Mouse (Mus musculus): Measurements from ENCODE around the gene Emx1.

The Emx1 gene

DNA sequence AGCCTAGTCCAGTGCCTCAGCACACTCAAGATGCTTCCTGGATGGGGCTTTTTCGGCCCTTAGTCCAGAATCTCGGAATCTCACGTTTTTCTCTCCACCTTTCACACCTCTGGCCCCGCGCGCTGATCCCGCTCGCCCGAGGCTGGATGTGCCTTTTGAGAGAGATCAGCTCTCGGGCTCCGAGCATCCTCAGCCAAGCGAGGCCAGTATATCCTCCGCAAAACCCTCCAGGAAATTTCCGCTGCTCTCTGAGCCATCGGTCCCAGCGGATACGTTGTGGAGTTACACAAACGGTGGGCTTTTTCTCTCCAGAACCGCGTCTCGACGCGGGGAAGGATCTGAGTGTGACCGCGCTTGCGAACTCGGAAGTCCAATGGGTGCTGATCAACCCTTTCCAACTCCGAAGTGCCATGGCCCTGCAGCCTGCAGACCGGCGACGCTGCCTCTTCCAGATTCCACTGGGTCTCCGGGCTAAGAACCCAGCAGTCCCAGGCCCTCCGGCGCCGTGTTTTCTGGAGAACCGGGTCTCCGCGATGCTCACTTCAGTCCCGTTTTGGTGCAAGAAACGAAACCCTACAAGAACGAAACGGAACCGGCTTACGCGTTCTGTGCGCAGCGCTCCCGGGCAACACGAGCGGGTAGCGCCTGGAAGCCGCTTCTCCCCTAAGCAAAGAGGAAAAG lies 2.8 kb downstream of the Emx1 start:
- DNase-seq = no peak

DNA sequence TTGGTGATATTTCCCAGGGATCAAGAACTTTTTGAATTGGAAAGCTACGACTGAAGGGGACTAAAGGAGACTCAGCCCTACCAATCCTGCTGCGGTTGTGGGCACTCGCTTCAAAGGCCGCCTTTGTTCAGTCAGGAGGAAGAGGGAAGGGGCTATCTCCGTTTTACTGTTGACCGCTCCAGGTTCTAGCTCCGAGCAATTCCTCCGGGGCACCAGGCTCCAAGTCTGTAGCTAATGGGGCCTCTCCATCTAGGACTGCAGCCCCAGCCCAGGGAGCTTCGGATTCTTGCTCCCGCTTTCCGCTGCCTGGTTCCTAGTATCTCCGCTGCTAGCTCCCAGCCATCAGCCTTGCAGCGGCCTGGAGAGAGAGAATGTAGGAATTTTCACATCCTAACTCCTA lies 3.4 kb downstream of the Emx1 start:
- no peak for DNase-seq

DNA sequence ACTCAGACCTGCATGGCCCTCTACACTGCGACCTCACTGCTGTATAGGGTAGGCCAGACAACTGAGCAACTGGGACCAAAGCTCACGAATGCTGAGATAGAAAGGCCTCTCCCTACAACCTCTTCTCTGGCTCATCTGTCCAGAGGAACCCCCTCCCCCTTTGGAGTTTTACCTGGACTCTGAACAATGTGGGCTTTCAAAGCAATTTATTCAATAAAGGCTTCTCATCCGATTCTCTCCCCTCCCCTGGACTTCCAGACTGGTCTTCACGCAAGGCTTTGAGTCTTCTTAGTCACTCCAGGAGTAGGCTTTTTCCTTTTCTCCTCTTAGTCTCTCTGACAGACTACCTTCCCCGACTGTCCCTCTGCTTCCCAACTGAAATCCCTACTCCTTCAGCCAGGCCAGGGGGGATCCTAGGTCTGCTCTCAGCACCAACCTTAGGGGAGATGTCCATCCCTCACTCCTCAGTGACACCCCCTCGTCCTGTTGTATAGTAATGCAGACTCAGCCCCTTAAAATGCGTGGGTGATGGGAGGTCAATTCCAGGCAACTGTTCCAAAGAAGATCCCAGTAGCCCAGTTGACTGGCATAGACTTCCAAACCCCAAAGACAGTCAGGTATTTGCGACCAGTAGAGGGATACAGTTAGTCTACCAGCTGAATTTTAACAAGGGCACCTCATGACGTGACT lies 4.7 kb downstream of the Emx1 start:
- DNase-seq = no peak

DNA sequence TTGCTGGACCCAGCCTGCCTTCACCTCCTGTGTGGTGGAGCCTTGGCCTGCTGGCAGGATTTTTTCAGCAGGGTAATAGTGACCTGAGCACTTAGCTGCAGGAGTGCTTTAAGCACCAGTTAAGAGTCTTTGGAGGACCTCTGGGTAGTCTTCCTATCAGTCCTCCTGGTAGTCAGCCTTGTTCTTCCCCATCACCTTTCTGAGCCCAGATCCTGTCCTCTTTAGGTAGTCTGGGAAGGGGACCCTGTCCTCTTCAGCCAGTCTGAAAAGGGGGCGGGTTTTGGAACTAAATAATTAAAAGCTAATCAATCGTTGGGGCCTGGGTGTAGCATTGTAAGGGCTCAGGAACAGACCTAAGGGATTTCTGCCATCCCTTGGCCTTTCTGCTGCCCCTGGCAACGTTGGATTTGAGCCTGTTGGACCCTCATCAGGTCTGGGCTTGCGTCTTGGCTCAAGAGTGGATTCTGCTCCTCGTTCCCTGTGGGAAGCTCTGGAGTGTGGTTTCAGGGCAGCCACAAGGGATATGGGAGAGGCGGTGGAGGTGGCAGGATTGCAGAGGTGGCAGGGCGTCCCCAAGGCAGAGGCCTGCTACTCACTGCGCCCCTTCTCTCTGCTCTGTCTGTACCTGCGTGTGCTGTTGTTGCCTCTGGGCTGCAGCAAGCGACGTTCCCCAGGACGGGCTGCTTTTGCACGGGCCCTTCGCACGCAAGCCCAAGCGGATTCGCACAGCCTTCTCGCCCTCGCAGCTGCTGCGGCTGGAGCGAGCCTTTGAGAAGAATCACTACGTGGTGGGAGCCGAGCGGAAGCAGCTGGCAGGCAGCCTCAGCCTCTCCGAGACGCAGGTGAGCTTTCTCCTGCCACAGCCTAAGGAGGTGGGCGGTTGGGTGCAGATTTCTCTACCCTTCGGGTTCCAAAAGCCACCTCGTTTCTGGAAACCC lies 6.4 kb downstream of the Emx1 start:
- DNase-seq = no peak

DNA sequence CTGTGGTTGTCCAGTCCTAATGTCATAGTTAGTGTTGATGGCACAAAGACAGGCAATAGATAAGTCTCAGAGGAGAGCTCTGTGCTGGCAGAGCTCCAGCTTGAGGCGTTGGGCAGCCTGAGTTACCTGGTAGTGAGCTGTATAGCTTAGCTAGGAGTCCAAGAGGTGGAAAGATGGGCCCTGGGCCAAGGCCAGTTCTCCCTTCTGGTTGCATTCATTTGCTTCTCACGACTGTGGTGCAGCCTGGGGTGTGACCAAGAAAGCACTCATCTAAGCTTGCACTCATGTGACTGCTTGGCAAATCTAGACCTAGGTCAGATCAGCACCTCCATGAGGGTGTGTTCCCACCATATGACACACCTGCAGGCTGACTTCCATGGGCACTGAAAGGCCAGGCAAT lies 10.7 kb downstream of the Emx1 start:
- no peak for DNase-seq

DNA sequence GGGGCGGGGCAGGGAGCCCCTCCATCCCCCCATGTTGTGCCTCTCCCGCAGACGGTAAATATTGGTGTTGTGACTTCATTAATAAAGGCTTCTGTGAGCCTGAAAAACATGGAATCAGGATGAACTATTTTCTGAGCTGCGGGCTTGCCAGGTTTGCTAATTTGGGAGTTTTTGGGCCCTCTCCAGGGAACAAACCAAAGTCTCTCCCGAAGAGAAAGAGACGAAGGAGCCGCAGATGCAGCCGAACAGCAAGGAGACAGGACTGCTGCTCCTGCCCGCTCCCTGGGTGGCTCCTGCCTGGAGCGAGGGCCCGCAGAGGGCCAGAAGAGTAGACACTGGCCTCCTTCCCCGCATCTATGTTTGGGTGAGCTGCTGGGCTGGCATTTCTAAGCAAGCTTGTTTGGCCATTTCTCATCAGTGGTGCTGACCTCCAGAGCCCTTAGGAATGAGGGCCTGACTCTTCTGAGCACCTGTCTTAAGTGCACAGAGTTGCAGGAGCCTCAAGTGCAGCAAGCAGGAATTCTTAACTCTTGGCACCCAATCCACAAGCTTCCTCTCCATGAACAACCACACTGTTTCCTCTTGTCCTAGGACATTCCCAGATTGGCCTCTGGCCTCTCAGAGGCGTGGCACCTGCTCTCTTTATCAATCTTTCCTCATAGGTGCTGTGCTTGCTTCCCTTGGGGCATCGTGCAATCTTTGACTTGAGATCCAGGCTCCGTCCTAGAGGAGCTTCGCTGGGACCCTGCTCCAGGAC lies 19.1 kb downstream of the Emx1 start:
- DNase-seq = no peak

DNA sequence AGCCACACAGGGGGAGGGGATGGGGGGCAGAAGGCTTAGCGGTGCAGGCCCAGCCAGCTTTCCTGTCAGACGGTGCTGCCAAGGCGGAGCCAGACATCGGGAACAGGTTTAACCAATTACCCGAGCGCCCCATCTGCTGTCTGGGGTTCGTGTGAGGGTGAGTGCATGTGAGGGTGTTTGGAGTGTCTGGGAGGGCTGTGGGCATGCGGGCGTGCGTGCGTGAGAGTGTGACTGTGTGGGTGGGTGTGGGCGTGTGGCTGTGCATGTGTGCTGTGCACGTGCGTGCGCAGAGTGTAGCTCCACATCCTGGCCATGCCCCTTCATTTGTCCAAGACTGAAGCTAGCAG lies 19.7 kb downstream of the Emx1 start:
- DNase-seq = no peak

DNA sequence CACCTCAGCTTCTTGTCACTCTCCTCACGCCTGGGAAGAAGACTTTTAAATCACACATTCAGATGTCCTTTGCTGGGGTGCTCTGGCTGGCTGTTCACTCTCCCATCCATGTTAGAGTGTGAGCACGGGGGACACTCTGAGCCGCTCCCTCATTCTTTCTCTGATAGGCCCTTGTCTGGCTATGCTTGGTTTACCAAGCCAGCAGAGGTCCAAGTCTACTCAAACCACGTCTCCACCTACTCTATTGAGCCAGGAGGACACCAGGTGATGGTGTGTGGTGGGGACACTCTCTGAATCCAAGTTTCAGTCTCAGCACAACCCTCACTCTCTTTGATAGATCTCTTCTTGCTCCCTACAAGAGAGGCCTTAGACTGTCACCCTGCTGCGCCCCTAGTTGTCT lies 20.1 kb downstream of the Emx1 start:
- no peak for DNase-seq

DNA sequence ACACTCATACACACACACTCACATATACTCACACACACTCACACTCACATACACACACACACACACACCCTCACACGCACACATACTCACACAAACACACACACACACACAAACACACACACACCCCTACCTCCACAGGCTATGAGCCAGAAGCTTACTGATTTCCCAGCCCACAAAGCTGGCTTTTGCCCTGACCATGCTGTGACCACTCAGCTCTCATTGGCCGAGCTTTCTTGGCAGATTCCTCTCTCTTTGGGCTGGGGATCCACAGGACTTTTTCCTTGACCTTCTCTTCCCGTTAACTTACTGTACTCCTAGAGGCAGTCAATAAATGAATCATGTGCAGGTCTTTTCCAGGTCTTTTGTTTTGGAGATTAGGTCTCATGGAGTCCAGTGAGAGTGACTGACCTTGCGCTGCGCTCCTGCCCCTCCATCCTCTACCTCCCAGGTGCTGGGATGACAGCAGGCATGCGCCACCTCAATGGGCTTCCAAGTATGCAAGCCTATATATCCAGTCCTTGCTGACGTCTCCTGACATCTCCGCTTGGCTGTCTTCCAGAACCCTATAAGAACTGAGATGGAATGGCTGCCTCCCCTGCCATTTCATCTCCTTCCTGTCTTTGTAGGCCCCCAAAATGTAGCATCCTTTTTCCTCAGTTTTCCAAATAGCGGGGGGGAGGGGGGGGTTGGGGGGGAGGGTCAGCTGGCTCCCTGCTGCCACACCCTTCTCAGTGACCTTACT lies 22.2 kb downstream of the Emx1 start:
- no peak for DNase-seq

DNA sequence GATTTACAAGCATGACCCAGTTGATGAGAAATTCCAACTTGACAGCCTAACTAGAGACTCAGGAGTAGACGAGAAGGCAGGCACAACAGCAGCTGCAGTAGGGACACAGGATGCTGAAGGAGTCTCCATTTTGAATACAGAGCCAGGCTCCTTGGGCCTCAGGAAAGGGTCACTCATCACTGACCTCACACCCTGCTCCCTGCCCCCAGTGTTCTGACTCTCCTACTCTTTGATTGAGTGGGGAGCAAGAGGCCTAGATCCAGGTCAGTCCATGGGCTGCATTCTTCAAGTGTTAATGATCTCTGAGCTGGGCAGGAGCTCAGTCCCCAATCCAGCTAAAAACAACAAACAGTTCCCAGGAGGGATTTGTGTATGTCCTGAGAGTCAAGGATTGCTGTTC lies 23.4 kb downstream of the Emx1 start:
- no peak for DNase-seq

DNA sequence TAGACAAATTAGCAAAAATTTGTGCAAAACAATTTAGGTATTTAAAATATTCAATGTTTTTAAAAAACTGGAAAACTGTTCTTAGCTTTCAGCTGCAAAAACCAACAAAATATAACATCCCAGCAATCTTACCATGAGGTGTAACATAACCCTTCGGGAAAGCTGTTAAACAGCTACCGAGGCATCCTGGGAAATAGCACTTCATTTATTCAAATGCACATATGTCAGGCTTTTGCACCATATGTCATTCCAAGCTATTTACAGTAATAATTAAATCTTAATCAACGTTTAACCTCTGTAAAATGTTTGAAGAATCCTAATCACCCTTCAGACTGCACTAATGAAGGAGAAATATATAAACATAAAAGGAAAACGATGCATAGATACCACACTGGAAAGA lies 31.0 kb downstream of the Emx1 start:
- DNase-seq = no peak

DNA sequence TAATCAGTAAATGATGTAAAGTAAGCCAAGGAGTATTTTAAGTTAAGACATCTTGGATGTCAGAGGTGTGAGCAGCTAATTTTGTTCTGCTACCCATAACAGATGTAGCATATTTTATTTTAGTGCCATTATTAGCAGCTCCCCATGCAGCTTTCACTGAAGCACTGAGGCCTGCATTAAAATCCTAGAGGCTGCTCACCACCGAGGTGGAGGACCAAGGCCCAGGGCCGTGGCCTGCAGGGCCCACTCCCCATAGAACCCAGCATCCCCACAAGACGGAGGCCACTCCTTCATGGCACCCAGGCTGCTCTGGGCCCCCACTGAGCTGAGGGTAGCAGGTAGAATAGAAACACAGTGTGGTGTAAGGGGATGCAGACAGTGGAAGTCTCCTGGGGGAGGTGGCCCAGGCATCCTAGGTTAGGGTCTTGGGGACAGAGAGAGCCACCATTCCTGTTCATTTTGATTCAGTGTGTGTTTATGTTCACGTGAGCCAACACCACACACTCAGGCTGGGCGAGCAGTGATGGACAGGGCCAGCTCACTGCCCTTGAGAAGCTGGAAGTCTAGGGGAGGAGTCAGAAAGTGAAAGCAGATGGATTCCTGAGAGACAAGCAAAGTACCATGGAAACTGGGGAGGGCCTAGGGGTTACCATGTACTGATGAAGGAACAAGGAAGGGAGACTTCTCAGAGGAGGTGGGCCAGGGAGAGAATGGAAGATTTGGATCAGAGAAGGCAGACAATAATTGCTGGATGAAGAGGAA lies 31.6 kb downstream of the Emx1 start:
- no peak for DNase-seq

DNA sequence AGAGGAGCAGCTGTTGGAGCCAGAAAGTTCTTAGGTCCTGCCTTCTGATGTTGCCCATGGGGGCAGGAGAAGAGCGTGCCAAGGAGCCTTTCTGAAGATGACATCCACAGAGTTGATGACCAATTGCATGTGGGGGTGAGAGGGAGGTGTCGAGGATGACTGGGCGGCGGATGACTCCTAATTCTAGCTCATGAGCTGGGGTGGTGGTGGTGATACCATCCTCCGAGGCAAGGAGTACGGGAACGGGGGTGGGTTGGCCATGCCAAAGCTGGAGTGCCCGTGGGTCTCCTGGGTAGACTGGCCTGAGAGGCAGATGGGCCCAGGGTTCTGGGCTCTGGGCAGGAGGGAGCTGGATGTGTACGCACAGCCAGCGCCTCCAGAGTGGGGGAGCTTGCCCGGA lies 32.5 kb downstream of the Emx1 start:
- no peak for DNase-seq

DNA sequence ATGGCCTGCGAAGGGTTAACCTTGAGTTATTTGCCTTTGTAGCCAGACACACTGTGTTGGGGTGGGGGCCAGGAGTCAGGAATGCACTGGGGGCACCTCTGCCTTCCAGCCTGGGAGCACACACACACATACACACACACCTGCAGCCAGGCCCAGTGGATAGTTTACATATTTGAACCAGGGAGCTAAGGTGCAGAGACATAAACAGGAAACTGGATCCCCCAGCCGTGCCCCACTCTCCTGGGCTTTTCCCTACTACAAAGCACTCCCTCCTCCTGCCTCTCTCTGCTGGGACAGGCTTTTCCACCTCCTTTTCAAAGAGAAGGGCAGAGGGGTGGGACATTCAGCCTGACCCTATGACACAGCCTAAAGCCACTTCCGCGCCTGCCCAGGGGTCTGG lies 33.7 kb downstream of the Emx1 start:
- DNase-seq = no peak

DNA sequence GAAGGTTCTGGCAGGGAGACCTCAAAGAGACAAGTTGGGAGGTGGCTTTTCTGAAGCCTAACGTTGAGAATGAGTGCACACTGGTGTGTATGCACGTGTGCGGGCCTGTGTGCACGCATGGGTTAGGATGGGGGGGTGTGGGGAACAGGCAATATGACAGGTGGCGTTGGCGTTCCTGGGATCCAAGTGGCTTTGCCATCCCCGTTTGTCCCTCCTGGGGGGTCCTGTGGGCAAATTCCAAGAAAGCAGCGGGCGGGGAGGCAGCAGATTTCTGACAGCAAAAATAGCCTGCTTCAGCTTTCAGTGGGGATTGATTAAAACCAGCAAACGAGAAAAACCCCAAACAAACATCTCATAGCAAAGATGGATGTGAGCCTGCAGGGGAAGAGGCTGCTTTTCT lies 35.3 kb downstream of the Emx1 start:
- peak; percentile 59 for DNase-seq

DNA sequence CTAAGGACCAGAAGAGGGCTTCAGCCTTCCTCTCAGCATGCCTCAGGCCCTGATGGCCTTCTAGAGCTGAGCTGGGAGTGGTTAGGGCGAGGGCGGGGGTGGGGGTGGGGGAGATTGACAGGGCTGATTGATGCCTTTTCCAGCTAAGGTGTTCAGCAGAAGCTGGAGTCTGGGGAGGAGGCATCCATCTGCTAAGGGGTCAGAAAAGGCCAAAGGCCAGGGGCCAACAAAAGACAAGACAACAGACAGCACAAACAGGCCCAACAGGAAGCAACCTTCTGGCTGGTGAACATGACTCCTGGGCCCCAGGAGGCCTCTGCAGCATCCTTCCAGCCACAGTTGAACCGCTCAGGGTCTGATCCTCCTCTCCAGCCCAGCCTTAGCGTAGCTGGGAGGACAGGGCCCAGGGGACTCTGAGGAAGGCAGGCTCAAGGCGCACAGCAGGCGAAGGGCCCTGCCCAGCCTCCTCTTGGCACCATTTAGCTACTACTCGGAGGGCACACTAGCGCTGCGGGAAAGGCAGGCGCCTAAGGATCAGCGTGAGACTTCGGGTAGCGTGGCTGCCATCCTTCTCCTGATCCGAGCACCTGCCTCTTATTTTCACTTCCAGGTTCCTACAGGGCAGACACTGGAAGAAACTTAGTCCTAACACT lies 36.4 kb downstream of the Emx1 start:
- DNase-seq = peak; percentile 35

DNA sequence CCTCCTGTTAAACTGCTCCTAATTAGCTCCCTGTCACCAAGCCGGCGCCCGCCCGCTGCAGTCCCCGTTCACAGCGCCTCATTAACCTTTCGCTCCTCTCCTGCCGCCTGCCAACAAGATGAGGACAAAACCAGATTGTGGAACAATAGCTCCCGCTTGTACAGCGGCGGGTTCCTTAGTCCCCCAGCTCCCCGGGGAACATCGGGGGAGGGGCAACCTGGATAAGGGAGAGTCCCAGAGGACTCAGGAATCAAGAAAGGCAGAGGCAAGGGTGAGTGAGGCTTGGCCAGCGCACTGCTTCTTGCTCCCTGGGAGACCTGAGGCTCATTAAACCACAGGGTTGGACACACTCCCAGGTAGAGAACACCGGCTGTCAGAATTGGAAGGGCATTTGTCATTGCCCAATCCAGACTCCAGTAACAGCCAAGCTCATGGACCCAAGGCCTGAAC lies 37.2 kb downstream of the Emx1 start:
- DNase-seq = peak; percentile 74

DNA sequence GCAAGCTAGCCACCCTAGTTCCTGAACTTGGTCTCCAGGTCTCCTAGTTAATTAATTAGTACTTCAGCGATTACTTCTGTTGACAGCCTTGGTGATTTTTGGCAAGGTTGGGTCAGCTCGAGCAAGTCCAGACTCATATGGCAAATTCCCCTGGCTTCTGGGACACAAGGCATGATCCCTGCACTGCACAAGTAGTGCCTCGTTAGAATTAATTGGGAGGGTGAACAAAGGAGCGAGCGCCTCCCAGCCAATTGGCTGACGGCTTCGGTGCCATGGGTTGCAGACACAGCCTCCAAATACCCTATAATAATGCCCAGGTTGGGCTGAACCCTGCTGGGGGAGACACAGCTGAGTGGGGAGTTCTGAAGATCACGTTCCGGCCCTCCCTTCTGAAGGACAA lies 39.3 kb downstream of the Emx1 start:
- DNase-seq = no peak

DNA sequence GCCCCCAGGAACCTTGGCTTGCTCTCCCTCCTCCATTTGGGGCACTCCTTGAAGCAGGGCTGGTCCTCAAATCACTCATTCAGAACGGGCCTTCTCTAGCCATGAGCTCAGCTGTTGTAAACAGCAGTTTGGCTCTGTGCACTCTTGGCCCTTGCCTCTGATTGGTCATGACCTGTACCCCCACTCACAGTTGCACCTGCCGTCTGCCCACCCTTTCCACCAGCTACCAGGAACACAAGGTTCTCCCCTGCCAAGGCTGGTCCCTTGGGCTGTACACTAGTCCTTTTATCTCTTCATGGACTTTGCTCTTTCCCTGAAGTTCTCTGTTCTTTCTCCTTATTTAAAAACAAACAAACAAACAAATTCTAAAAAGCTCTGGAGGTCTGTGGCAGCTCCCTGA lies 40.3 kb downstream of the Emx1 start:
- no peak for DNase-seq

DNA sequence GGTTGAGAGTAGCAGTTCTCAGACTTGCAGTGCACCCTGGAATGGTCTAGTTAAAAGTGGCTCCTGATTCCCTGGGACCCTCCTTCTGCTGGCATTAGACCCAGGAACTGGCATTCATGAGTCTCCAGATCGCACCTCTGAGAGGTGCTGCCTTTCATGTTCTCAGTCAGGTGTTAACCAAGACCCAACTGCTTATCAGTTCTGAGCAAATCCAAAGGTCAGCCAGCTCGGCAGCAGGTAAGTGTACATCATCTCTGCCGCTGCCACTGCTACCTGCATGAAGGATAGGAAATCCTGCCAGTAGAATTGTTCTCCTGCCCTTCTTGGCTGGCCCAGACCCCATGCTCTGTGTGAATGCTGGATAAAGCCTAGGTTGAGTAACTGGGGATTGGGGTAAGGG lies 43.5 kb downstream of the Emx1 start:
- DNase-seq = no peak

DNA sequence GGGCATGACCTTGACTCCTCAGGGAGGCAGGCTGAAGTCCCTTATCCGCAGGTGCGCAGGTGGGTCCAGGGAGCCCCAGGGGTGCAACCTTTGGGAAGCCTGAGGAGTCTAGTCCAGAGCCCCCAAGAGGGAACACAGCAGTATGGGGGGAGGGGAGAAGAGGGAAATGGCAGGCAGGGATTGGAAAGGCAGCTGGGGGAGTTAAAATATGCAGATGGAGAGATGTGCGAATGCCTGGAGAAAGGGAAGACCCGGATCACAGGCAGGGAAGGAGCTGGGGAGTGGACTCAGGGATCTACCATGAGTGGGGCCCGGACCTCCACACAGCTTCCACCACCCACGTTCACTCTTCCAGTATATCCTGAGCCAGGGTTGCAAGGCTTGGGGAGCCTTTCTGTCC lies 44.2 kb downstream of the Emx1 start:
- DNase-seq = no peak
